Mouse (Mus musculus) liver, embryonic 11.5 days (tissue): ENCODE measurements around the gene Hyal2. TPM values are rescaled to one million over a fixed set of nuclear protein-coding genes. Genes with fewer than 3 reads are reported as not detected.
A peak's percentile ranks its signal among the peaks of the same experiment; 100 is the strongest.

Experiments used
- ATAC-seq: fragments of 200-750 bp; cut with Nextera tagmentation; replicated peaks from 2 replicates; pipeline ENCODE4 v1.8.0; 2017; ENCODE audit warnings: moderate number of reproducible peaks, mild to moderate bottlenecking, moderate TSS enrichment, moderate library complexity; ENCODE audit not compliant: low FRiP score
- DNase-seq: peaks from one replicate; pipeline ENCODE4 v3.0.0-alpha.2; 2017; ENCODE audit warnings: low spot score
- H3K27ac ChIP-seq: fragments of 300-500 bp; sonication (generic); 2 replicates; pipeline ENCODE4 v1.5.1; 2014; ENCODE audit warnings: mild to moderate bottlenecking, low read depth, low read length, control low read depth
- H3K27me3 ChIP-seq: fragments of 300-500 bp; sonication (generic); replicated peaks from 2 replicates; pipeline ENCODE4 v1.6.1; 2014; ENCODE audit warnings: low read length, mixed read lengths; ENCODE audit not compliant: control insufficient read depth, insufficient read depth
- H3K36me3 ChIP-seq: fragments of 300-500 bp; sonication (generic); 2 replicates; pipeline ENCODE4 v1.6.1; 2014; ENCODE audit warnings: mild to moderate bottlenecking, low read length, moderate library complexity, mixed read lengths; ENCODE audit not compliant: control insufficient read depth, insufficient read depth
- H3K4me1 ChIP-seq: fragments of 300-500 bp; sonication (generic); replicated peaks from 2 replicates; pipeline ENCODE4 v1.6.1; 2014; ENCODE audit warnings: low read length, mixed read lengths; ENCODE audit not compliant: control insufficient read depth, insufficient read depth
- H3K4me2 ChIP-seq: fragments of 300-500 bp; sonication (generic); 2 replicates; pipeline ENCODE4 v1.6.1; 2014; ENCODE audit warnings: mild to moderate bottlenecking, control low read depth, moderate library complexity
- H3K4me3 ChIP-seq: fragments of 300-500 bp; sonication (generic); 2 replicates; pipeline ENCODE4 v1.5.1; 2014; ENCODE audit warnings: low read depth, low read length, control low read depth
- H3K9ac ChIP-seq: fragments of 300-500 bp; sonication (generic); 2 replicates; pipeline ENCODE4 v1.6.1; 2014; ENCODE audit warnings: low read depth, low read length, control low read depth
- H3K9me3 ChIP-seq: fragments of 300-500 bp; sonication (generic); 2 replicates; pipeline ENCODE4 v1.6.1; 2016; ENCODE audit warnings: low read length, inconsistent platforms, mixed read lengths; ENCODE audit not compliant: control insufficient read depth
- WGBS: fragments of 180-500 bp; shearing (Covaris S2); extraction: QIAGEN DNeasy Blood & Tissue Kit; methylation state at CpG from one replicate; pipeline ENCODE4 v1.1.7; 2014; 5-methylcytosine and 5-hydroxymethylcytosine counted together
- polyA plus RNA-seq: library from polyadenylated mRNA; unstranded; fragments of >200 nt; fragmentation: Nextera tagmentation; extraction: Ambion mirVana; gene quantifications from 2 replicates; pipeline ENCODE4 v1.2.1, GENCODE M21; 2014

Gene Hyal2
- polyA plus RNA-seq, 1 experiment from 2014 or later = 89.7 TPM

GRCm38 (mm10) chr9:107612191-107612944 is 44.6 kb downstream of the Hyal2 start:
- Histone ChIP-seq H3K9ac (peak overlapping the region; percentile 68), H3K27ac (peak overlapping the region; percentile 70), H3K9me3 (no peaks in the 10 kb centered on the region), H3K4me1 (peaks cover 29% of the 10 kb centered on the region), H3K4me3 (peak overlapping the region; percentile 56), H3K27me3 (no peaks in the 10 kb centered on the region), H3K36me3 (peaks cover 24% of the 10 kb centered on the region), H3K4me2 (peak overlapping the region; percentile 87)
- DNase-seq (peak; percentile 99), ATAC-seq (peak; percentile 93)
- WGBS = 7% methylated on average over 44 of the region's 48 CpGs

- Histone ChIP-seq H3K9me3 (no peaks in the 10 kb centered on the region), H3K27me3 (no peaks in the 10 kb centered on the region), H3K4me2 (peak overlapping the region; percentile 87), H3K4me1 (peaks cover 26% of the 10 kb centered on the region), H3K36me3 (peaks cover 27% of the 10 kb centered on the region), H3K27ac (peak overlapping the region; percentile 70), H3K9ac (peak overlapping the region; percentile 68; the same call in 1 of the 2 replicates), H3K4me3 (peak overlapping the region; percentile 56)
- 0 out of 2 replicates have a peak, but pooled peaks have one; percentile 18 for ATAC-seq
- WGBS = 12% methylated on average over 12 of the region's 12 CpGs
- no peak for DNase-seq
These were observed 45.3 kb downstream of the Hyal2 start for GRCm38 (mm10) chr9:107612945-107613569.

- Histone ChIP-seq H3K4me2 (no peak overlapping the region), H3K4me1 (peaks cover 32% of the 10 kb centered on the region), H3K36me3 (peaks cover 34% of the 10 kb centered on the region), H3K27me3 (no peaks in the 10 kb centered on the region), H3K4me3 (no peak overlapping the region), H3K9ac (no peak overlapping the region), H3K27ac (no peak overlapping the region), H3K9me3 (no peaks in the 10 kb centered on the region)
- ATAC-seq (no peak), DNase-seq (no peak)
- 89% methylated on average over 4 of the region's 4 CpGs for WGBS
These were observed 47.3 kb downstream of the Hyal2 start for GRCm38 (mm10) chr9:107615035-107615434.

- peaks cover 37% of the 10 kb centered on the region for H3K36me3 ChIP-seq
- no peak overlapping the region for H3K27ac ChIP-seq
- 77% methylated on average over 2 of the region's 2 CpGs for WGBS
- H3K27me3 ChIP-seq = no peaks in the 10 kb centered on the region
- H3K9ac ChIP-seq = no peak overlapping the region
- no peak overlapping the region for H3K4me2 ChIP-seq
- DNase-seq (no peak), ATAC-seq (no peak)
- H3K4me3 ChIP-seq = no peak overlapping the region
- peaks cover 18% of the 10 kb centered on the region for H3K4me1 ChIP-seq
- no peaks in the 10 kb centered on the region for H3K9me3 ChIP-seq
These were observed 49.7 kb downstream of the Hyal2 start for GRCm38 (mm10) chr9:107617461-107617860.

GRCm38 (mm10) chr9:107618098-107618497 is 50.4 kb downstream of the Hyal2 start:
- Histone ChIP-seq H3K36me3 (peaks cover 37% of the 10 kb centered on the region), H3K9ac (no peak overlapping the region), H3K4me3 (no peak overlapping the region), H3K27me3 (no peaks in the 10 kb centered on the region), H3K4me1 (peaks cover 15% of the 10 kb centered on the region), H3K4me2 (no peak overlapping the region), H3K27ac (0 out of 2 replicates have a peak overlapping the region, but pooled peaks have one; percentile 42), H3K9me3 (no peaks in the 10 kb centered on the region)
- 90% methylated on average over 6 of the region's 6 CpGs for WGBS
- DNase-seq (no peak), ATAC-seq (no peak)

- no peak for DNase-seq
- 63% methylated on average over 13 of the region's 13 CpGs for WGBS
- Histone ChIP-seq H3K27me3 (no peaks in the 10 kb centered on the region), H3K9me3 (no peaks in the 10 kb centered on the region), H3K4me2 (peak overlapping the region; percentile 1; the same call in 1 of the 2 replicates), H3K27ac (peak overlapping the region; percentile 78), H3K4me1 (peaks cover 12% of the 10 kb centered on the region), H3K9ac (peak overlapping the region; percentile 7; the same call in 1 of the 2 replicates), H3K36me3 (peaks cover 37% of the 10 kb centered on the region), H3K4me3 (no peak overlapping the region)
- peak; percentile 69 for ATAC-seq
These were observed 51.2 kb downstream of the Hyal2 start for GRCm38 (mm10) chr9:107618778-107619545.

GRCm38 (mm10) chr9:107619546-107619879 is 51.8 kb downstream of the Hyal2 start:
- 74% methylated on average over 13 of the region's 13 CpGs for WGBS
- H3K4me1 ChIP-seq = peaks cover 16% of the 10 kb centered on the region
- peaks cover 35% of the 10 kb centered on the region for H3K36me3 ChIP-seq
- no peak overlapping the region for H3K4me3 ChIP-seq
- H3K4me2 ChIP-seq = peak overlapping the region; percentile 1; the same call in 1 of the 2 replicates
- peak overlapping the region; percentile 7; the same call in 1 of the 2 replicates for H3K9ac ChIP-seq
- H3K27me3 ChIP-seq = no peaks in the 10 kb centered on the region
- peak overlapping the region; percentile 78 for H3K27ac ChIP-seq
- ATAC-seq = no peak
- no peaks in the 10 kb centered on the region for H3K9me3 ChIP-seq
- DNase-seq = no peak

- DNase-seq (no peak), ATAC-seq (no peak)
- H3K4me3 ChIP-seq = no peak overlapping the region
- H3K27me3 ChIP-seq = no peaks in the 10 kb centered on the region
- H3K9me3 ChIP-seq = no peaks in the 10 kb centered on the region
- H3K4me2 ChIP-seq = no peak overlapping the region
- peaks cover 24% of the 10 kb centered on the region for H3K36me3 ChIP-seq
- no peak overlapping the region for H3K9ac ChIP-seq
- peaks cover 24% of the 10 kb centered on the region for H3K4me1 ChIP-seq
- no peak overlapping the region for H3K27ac ChIP-seq
These were observed 53.2 kb downstream of the Hyal2 start for GRCm38 (mm10) chr9:107620954-107621353.
